Mouse (Mus musculus) stomach, embryonic 14.5 days (tissue): ENCODE data around the gene Taf1c. TPM values are rescaled to one million over a fixed set of nuclear protein-coding genes. Genes with fewer than 3 reads are reported as not detected.

ENCODE experiments used
- ATAC-seq: fragments of 200-750 bp; cut with Nextera tagmentation; 2 replicates; pipeline ENCODE4 v1.8.0; 2017; ENCODE audit warnings: low read depth, moderate TSS enrichment; ENCODE audit not compliant: insufficient number of reproducible peaks, insufficient read depth, low FRiP score
- H3K27ac ChIP-seq: fragments of 300-500 bp; sonication (generic); 2 replicates; pipeline ENCODE4 v1.5.1; 2014; ENCODE audit warnings: mild to moderate bottlenecking, low read length, moderate library complexity, mixed read lengths
- H3K27me3 ChIP-seq: fragments of 300-500 bp; sonication (generic); 2 replicates; pipeline ENCODE4 v1.6.1; 2014; ENCODE audit warnings: low read length, control low read depth, mixed read lengths; ENCODE audit not compliant: control insufficient read depth, insufficient read depth
- H3K36me3 ChIP-seq: fragments of 300-500 bp; sonication (generic); 2 replicates; pipeline ENCODE4 v1.6.1; 2014; ENCODE audit warnings: mild to moderate bottlenecking, control low read depth, low read length, moderate library complexity, mixed read lengths; ENCODE audit not compliant: control insufficient read depth, insufficient read depth
- H3K4me1 ChIP-seq: fragments of 300-500 bp; sonication (generic); 2 replicates; pipeline ENCODE4 v1.6.1; 2014; ENCODE audit warnings: low read length, control low read depth, mixed read lengths; ENCODE audit not compliant: control insufficient read depth, insufficient read depth
- H3K4me2 ChIP-seq: fragments of 300-500 bp; sonication (generic); replicated peaks from 2 replicates; pipeline ENCODE4 v1.6.1; 2014; ENCODE audit warnings: low read depth, low read length, control low read depth
- H3K4me3 ChIP-seq: fragments of 300-500 bp; sonication (generic); 2 replicates; pipeline ENCODE4 v1.5.1; 2014; ENCODE audit warnings: low read depth, low read length, control low read depth
- H3K9ac ChIP-seq: fragments of 300-500 bp; sonication (generic); replicated peaks from 2 replicates; pipeline ENCODE4 v1.6.1; 2014; ENCODE audit warnings: low read depth, mild to moderate bottlenecking, control low read depth, low read length, moderate library complexity, mixed read lengths
- H3K9me3 ChIP-seq: fragments of 300-500 bp; sonication (generic); 2 replicates; pipeline ENCODE4 v1.6.1; 2016; ENCODE audit warnings: low read depth, low read length, control low read depth; ENCODE audit not compliant: control insufficient read depth
- WGBS: fragments of 180-500 bp; shearing (Covaris S2); extraction: QIAGEN DNeasy Blood & Tissue Kit; methylation state at CpG from one replicate; pipeline ENCODE4 v1.1.7; 2014; 5-methylcytosine and 5-hydroxymethylcytosine counted together
- polyA plus RNA-seq: library from polyadenylated mRNA; unstranded; fragments of >200 nt; fragmentation: Nextera tagmentation; extraction: Ambion mirVana; gene quantifications from 2 replicates; pipeline ENCODE4 v1.2.1, GENCODE M21; 2014

Gene Taf1c
- polyA plus RNA-seq, 1 experiment from 2014 or later: 11.4 TPM

DNA sequence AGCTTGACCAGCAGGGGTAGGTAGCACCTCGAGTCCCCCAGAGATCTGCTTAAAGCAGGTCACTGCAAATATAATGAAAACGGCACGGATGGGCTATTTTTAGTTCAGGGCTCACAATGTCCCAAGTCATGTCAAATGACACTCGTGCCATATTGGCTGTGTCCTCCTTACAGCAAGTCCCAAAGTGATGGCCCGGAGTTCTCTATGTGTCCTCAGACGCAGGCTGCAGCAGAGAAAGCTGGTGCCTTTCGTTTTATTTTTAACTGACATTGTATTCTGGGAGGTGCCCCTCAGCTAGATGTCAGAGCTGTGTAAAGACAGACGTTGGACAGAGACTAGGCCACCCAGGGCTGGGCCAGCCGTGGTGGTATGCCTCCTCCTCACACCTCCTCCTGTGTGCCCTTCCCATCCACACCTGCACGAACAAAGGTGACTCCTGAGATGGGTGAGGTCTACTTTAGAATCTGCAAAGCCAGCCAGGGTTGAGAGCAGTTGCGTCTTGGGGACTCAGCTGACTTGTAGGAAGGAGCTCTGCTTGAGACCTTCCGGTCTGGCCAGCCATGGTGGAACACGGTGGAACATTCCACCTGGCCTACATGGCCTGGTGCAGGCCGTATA is 15.9 kb upstream of the Taf1c start:
- Histone ChIP-seq H3K27me3 (no peaks in the 10 kb centered on the region), H3K9me3 (no peaks in the 10 kb centered on the region), H3K27ac (no peak overlapping the region), H3K4me1 (no peaks in the 10 kb centered on the region), H3K9ac (no peak overlapping the region), H3K4me3 (no peak overlapping the region), H3K4me2 (no peak overlapping the region), H3K36me3 (no peaks in the 10 kb centered on the region)
- ATAC-seq: no peak
- WGBS: 81% methylated on average over 14 of the region's 14 CpGs

DNA sequence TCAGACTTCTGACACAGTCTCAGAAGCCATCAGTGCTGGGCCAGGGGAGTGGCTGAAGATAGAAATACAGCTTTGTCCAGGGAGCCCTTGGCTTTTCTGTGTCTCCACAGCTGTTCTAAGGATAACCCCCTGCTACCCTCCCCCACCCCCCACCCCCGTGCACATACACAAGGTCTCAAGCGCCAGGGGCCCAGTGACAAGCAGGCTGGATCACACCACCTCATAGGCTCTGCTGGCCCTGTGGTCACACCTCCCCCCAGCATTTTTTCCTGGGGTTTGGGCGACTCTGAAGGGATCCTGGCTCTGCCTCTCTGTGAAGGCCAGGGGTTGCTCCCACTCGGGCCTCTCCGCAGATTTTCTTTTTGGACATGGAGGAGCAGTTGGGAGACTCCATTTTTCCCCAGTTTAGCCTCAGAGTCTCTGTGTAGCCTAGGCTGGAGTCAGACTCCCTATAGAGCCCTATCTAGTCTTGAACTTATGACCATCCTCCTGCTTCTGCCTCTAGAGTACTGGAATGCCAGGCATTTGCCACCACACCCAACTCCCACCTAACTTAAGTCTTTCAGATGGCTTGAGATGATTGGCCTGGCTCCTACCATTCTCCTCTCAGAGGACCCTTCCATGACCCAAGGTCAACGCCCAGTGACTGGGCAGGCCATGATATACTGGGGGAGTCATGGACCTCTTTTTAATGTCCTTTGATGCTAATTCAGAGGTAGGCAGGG is 15.3 kb upstream of the Taf1c start:
- WGBS: 57% methylated on average over 6 of the region's 6 CpGs
- Histone ChIP-seq H3K36me3 (no peaks in the 10 kb centered on the region), H3K4me2 (no peak overlapping the region), H3K27ac (no peak overlapping the region), H3K9ac (no peak overlapping the region), H3K27me3 (no peaks in the 10 kb centered on the region), H3K4me1 (no peaks in the 10 kb centered on the region), H3K4me3 (no peak overlapping the region), H3K9me3 (no peaks in the 10 kb centered on the region)
- ATAC-seq: no peak

- Histone ChIP-seq H3K9ac (no peak overlapping the region), H3K4me1 (no peaks in the 10 kb centered on the region), H3K4me3 (no peak overlapping the region), H3K27me3 (no peaks in the 10 kb centered on the region), H3K4me2 (no peak overlapping the region), H3K9me3 (no peaks in the 10 kb centered on the region), H3K27ac (no peak overlapping the region), H3K36me3 (no peaks in the 10 kb centered on the region)
- ATAC-seq: no peak
- WGBS: 51% methylated on average over 5 of the region's 5 CpGs
These were observed 13.9 kb upstream of the Taf1c start for GRCm38 (mm10) chr8:119618887-119619286.

GRCm38 (mm10) chr8:119617586-119617985 is 12.6 kb upstream of the Taf1c start:
- no peaks in the 10 kb centered on the region for H3K4me1 ChIP-seq
- H3K4me3 ChIP-seq: no peak overlapping the region
- no peak overlapping the region for H3K4me2 ChIP-seq
- no peak overlapping the region for H3K27ac ChIP-seq
- no peaks in the 10 kb centered on the region for H3K36me3 ChIP-seq
- no peaks in the 10 kb centered on the region for H3K27me3 ChIP-seq
- no peaks in the 10 kb centered on the region for H3K9me3 ChIP-seq
- H3K9ac ChIP-seq: no peak overlapping the region
- 92% methylated on average over 5 of the region's 5 CpGs for WGBS
- ATAC-seq: no peak

GRCm38 (mm10) chr8:119616811-119617210 is 11.8 kb upstream of the Taf1c start:
- Histone ChIP-seq H3K36me3 (no peaks in the 10 kb centered on the region), H3K4me3 (no peak overlapping the region), H3K4me1 (no peaks in the 10 kb centered on the region), H3K27ac (no peak overlapping the region), H3K27me3 (no peaks in the 10 kb centered on the region), H3K9ac (no peak overlapping the region), H3K9me3 (no peaks in the 10 kb centered on the region), H3K4me2 (no peak overlapping the region)
- 80% methylated on average over 4 of the region's 4 CpGs for WGBS
- no peak for ATAC-seq

DNA sequence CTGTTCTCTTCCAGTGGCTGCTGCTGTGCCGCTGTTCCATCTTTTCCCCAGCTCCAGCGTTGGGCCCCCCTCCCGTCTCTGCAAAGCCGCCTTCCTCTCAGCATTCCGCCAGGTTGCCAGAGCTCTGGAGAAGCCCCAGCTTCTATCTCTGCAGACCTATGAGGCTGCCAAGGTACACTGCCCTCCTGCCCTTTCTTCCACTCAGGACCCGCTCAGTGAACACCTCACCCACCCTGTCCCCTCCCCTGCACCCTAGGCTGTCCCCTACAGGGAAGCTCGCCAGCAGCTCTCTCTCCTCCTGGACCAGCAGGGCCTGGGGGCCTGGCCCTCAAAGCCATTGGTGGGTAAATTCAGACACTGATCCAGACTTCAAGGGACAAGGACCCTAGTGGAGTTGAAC is 11.3 kb upstream of the Taf1c start:
- Histone ChIP-seq H3K9me3 (no peaks in the 10 kb centered on the region), H3K36me3 (no peaks in the 10 kb centered on the region), H3K4me2 (no peak overlapping the region), H3K4me1 (no peaks in the 10 kb centered on the region), H3K9ac (no peak overlapping the region), H3K27ac (no peak overlapping the region), H3K4me3 (no peak overlapping the region), H3K27me3 (no peaks in the 10 kb centered on the region)
- ATAC-seq: no peak
- 72% methylated on average over 7 of the region's 7 CpGs for WGBS

- no peak overlapping the region for H3K27ac ChIP-seq
- H3K9me3 ChIP-seq: no peaks in the 10 kb centered on the region
- H3K4me1 ChIP-seq: no peaks in the 10 kb centered on the region
- no peaks in the 10 kb centered on the region for H3K36me3 ChIP-seq
- H3K27me3 ChIP-seq: no peaks in the 10 kb centered on the region
- WGBS: 81% methylated on average over 14 of the region's 14 CpGs
- no peak overlapping the region for H3K4me2 ChIP-seq
- no peak overlapping the region for H3K9ac ChIP-seq
- ATAC-seq: no peak
- no peak overlapping the region for H3K4me3 ChIP-seq
These were observed 10.1 kb upstream of the Taf1c start for GRCm38 (mm10) chr8:119615096-119615495.

- Histone ChIP-seq H3K27me3 (no peaks in the 10 kb centered on the region), H3K36me3 (no peaks in the 10 kb centered on the region), H3K4me1 (no peaks in the 10 kb centered on the region), H3K9me3 (peaks cover 5% of the 10 kb centered on the region; the same call in 1 of the 2 replicates), H3K9ac (no peak within 1 kb of the TSS), H3K4me3 (no peak within 1 kb of the TSS), H3K27ac (no peak within 1 kb of the TSS), H3K4me2 (no peak within 1 kb of the TSS)
- ATAC-seq: no peak
- WGBS: 82% methylated on average over 26 of the region's 26 CpGs
These were observed 7.4 kb upstream of the Taf1c start, which contains the start of gene Adad2 for GRCm38 (mm10) chr8:119612471-119612870. Gene Adad2, plus strand, starts transcription at chr8:119612747.
